Mouse (Mus musculus) skeletal muscle tissue, adult 2 months (tissue): ENCODE results near the gene Mogat2.

ENCODE experiments used
- DNase-seq: peaks from one replicate; pipeline ENCODE4 v3.0.0-alpha.2; 2012; ENCODE audit warnings: low read depth, low spot score

Gene Mogat2

GRCm38 (mm10) chr7:99238417-99238816, at the start of gene Mogat2:
Gene Mogat2, minus strand, starts transcription at chr7:99238619.
- no peak for DNase-seq

- DNase-seq: no peak
Measured at GRCm38 (mm10) chr7:99287287-99287686, 48.9 kb upstream of the Mogat2 start.

- DNase-seq: no peak
Measured at GRCm38 (mm10) chr7:99279586-99279985, 41.2 kb upstream of the Mogat2 start.

GRCm38 (mm10) chr7:99278309-99278708, 39.9 kb upstream of the Mogat2 start:
- DNase-seq: no peak

GRCm38 (mm10) chr7:99276679-99277078, 38.3 kb upstream of the Mogat2 start:
- no peak for DNase-seq

- DNase-seq: no peak
Measured at GRCm38 (mm10) chr7:99275131-99275530, 36.7 kb upstream of the Mogat2 start.

- no peak for DNase-seq
Measured at GRCm38 (mm10) chr7:99271630-99272029, 33.2 kb upstream of the Mogat2 start.

- DNase-seq: no peak
Measured at GRCm38 (mm10) chr7:99268951-99269945, 30.8 kb upstream of the Mogat2 start.

- DNase-seq: no peak
Measured at GRCm38 (mm10) chr7:99268506-99268900, 30.1 kb upstream of the Mogat2 start.

DNA sequence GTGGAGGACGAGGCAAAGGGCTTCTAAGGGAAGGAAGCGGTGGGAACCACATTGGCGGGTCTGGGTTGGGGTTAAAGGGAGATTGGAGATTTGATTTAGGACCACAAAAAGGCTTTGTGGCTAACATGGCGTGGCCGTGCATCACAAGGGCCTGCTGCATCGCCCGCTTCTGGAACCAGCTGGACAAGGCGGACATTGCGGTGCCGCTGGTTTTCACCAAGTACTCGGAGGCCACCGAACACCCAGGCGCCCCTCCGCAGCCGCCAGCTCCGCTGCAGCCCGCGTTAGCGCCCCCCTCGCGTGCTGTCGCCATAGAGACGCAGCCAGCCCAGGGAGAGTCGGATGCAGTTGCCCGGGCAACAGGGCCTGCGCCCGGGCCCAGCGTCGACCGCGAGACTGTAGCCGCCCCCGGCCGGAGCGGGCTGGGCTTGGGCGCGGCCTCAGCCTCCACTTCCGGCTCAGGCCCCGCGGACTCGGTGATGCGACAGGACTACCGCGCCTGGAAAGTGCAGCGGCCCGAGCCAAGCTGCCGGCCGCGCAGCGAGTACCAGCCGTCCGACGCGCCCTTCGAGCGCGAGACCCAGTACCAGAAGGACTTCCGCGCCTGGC, 29.6 kb upstream of the Mogat2 start:
- DNase-seq: no peak

DNA sequence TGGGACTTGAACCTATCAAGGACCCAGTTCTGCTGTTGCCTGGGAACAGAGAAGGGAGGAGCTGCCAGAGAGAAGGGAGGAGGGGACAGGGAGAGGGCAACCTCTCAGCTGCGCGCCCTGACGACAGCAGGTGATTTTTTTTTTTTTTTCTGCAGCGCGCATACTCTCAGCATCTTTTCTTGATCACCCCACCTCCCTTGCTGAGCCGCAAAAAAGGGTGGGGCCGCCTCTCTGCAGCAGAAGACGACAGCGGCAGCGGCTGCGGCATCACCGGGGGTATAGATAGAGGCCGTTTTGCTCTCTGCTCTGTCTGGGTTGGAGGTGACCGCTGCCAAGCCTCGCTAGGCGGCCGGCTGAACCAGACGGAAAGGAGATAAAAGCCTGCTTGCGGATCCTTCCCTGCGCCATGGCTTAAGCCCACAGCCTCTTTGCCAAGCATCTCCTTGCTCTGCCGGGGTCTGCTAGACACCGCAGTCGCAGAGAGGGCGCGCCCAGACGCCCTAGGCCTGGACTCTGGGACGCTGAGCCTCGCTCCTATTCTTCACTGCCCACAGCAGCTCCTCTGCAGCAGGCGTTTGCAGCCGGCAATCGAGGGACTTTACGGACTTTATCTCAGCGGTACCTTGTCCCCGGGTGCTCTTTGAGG, 29.0 kb upstream of the Mogat2 start, which contains the start of gene Map6:
Gene Map6, plus strand, starts transcription at position 197 of the 646 bp plus-strand sequence.
- no peak for DNase-seq

GRCm38 (mm10) chr7:99264597-99264996, 26.2 kb upstream of the Mogat2 start:
- DNase-seq: no peak

DNA sequence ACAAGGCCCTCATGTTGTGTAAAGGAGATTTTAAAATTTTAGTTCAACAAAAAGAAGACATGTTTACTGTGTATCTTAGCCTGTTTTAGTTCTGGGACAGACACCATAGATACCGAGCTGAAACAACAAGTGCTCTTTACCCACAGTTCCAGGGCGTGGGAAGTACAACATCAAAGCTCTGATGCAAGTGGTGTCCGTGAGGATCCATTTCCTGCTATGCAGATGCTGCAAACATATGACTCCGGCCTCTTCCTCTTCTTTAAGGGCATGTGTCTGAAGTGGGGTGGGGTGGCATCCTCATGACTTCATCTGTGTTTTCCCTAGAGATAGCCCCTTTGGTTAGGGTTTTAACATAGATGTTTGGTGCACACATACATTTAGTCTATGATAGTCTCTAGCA, 25.1 kb upstream of the Mogat2 start:
- no peak for DNase-seq

DNA sequence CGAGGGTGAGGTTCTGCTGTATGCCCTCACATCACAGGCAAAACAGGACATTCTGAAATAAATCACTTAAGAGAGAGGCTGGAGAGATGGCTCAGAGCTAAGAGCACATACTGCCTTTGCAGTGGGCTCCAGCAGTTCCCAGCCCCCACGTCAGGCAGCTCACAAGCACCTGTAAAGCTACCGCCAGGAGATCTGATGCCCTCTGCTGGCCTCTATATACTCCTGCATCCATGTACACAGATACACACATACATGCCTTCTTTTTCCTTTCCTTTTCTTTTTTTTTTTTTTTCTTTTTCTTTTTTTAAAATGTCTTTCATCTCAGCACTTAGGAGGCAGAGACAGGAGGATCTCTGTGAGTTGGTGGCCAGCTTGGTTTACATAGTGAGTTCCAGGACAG, 23.5 kb upstream of the Mogat2 start:
- no peak for DNase-seq

GRCm38 (mm10) chr7:99255006-99255405, 16.6 kb upstream of the Mogat2 start:
- no peak for DNase-seq

DNA sequence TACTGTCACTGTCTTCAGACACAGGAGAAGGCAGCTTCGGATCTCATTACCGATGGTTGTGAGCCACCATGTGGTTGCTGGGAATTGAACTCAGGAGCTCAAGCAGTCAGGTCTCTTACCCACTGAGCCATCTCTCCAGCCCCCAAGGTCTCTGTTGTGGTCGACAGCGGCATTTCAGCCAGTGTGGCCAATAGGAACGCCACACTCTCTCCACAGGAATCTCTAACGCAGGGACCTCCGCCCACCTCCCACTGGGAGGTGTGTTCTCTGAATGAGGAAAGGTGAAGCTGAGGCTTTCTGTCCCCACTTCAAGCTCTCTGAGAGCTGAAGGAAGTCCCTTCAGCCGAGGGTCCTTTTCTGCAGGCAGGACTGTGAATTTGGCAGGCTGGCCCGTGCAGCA, 12.0 kb upstream of the Mogat2 start:
- DNase-seq: no peak

DNA sequence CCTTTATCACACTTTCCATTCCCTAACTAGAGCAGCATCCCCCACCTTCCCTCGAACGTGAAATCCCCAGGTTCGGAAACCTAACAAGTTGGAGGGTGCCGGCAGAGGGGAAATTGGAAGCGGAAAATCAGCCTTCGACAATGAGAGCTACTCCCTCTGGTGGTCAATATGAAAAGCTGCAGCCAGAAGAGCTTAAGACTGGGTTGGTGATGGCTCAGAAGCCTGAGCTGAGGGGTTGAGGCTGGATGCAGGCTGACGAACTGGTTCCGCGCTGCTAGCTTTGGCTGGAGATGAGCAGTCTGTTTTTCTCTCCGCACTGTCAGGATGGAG, 11.1 kb upstream of the Mogat2 start:
- peak; percentile 46 for DNase-seq

GRCm38 (mm10) chr7:99248906-99249581, 10.6 kb upstream of the Mogat2 start:
- no peak for DNase-seq

- DNase-seq: no peak
Measured at GRCm38 (mm10) chr7:99248157-99248742, 9.8 kb upstream of the Mogat2 start.

DNA sequence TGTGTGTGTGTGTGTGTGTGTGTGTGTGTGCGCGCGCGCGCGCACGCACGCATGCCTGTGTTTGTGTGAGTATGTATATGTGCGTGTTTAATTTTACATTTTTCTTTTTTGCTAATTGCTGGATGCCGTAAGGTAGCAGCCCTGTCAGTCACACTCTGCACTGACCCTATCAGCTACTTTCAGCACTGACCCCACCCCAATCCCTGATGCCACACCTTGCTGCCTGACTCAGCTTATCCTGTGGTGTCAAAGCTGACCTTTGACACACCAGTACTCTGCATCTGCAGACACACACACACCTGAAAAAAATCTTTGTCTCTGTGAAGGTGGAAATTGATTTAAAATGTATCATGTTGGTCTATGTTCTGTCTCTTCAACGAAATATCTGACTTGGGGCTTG, 3.7 kb upstream of the Mogat2 start:
- no peak for DNase-seq

DNA sequence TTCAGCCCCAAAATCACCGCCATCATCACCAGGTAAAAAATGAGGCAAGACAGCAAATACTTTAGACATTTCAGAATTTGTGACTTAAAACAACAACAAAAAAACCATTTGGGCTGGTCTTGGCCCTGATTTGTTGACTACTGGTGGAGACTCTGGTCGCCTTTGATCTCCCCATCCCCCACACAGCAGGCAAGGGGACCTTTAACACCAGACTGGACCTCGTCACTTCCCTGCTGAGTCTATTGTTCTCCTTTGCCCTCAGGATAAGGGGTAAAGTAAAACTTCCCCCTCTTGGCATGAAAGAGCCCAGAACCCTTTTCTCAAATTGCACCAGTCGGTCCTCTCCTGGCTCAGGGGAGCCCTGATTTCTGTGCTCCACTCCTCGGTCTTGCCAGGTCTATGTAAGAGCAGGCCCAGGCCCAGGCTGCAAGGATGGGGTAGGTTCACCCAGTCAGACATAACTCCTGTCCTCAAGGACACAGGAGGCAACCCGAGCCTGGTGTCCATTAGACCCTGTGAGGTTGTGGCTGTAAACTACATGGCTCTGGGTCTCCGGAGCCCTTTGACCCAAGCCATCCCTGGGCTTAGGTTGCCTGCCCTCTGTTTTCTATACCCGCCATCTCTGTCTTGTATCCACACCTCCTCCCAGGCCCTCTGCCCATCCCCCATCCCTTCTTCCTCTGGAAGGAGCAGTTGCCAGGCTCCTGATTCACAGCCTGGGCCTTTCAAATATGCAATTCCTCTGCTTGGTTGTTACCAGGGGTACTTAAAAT, 1.3 kb downstream of the Mogat2 start:
- DNase-seq: no peak
